Mouse (Mus musculus) E14TG2a.4 (cell line): ENCODE results near the gene Eva1c.

Source experiments
- CTCF ChIP-seq: conservative IDR thresholded peaks from 2 replicates; pipeline ENCODE4 v1.5.1; 2014; ENCODE audit warnings: low read length
- NANOG ChIP-seq: IDR thresholded peaks from 2 replicates; pipeline ENCODE4 v1.6.1; 2014; ENCODE audit warnings: borderline replicate concordance, low read length, mixed read lengths
- POU5F1 ChIP-seq: IDR thresholded peaks from 2 replicates; pipeline ENCODE4 v1.6.1; 2014; ENCODE audit warnings: low read length, borderline replicate concordance

- TF ChIP-seq CTCF (peak; percentile 58), NANOG (no peak), POU5F1 (no peak)
These were observed 98.9 kb downstream of the Eva1c start for GRCm38 (mm10) chr16:90925461-90925860.
